Comparison of ENCODE assay signal across 14 mouse cellular contexts in the genomic region with DNA sequence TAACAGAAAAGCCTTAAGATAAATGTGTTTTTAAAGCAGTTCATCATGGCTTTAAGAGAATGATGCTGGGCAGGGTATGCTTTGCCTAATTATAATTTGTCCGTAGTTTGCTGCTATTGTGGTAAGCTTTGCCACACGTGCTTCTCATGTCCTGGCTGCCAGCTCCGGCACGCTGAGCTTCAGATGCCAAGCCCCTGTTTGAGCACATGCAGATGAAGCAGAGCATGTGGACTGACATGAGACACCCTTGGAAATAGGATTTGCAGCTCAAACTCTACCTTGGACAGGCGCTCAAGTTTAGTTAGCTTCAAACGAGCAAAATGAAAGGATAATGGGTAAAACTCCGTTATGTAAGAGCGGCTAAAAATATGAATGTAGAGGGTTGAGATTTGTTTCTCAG.
DNase-seq lines count a peak whose midpoint lies in the region; TF ChIP-seq lines count a peak whose summit lies in the region.
"Had no signal": no experiment of that assay in that cellular context is flagged by ENCODE, and none has a peak within 500 bp of the region (broad histone marks: within the 10 kb centered on the region; RNA-seq: fewer than 3 reads in every experiment).

No protein-coding gene starts in this region.

- peak overlapping the region; percentile 13; the same call in 1 of the 2 replicates for H3K4me3 ChIP-seq in gastrocnemius, adult 2 months
- no peak overlapping the region for H3K4me3 ChIP-seq in hindbrain, embryonic 10.5 days
- H3K4me3 ChIP-seq: neural tube, embryonic 13.5 days had no signal

- WGBS in hindbrain, embryonic 10.5 days = 95% methylated on average over 8 of the region's 8 CpGs

- no peaks in the 10 kb centered on the region for H3K27me3 ChIP-seq in hindbrain, embryonic 10.5 days (ENCODE audit: insufficient read depth, poor library complexity, severe bottlenecking)
- H3K27me3 ChIP-seq: neural tube, embryonic 13.5 days had no signal

- intact Hi-C loops in gastrocnemius, adult 2 months (cut with DNase I) = no loop called here
- intact Hi-C loops in gastrocnemius, postnatal 36 days (cut with DNase I) = no loop called here

- H3K36me3 ChIP-seq in hindbrain, embryonic 10.5 days = no peaks in the 10 kb centered on the region
- H3K36me3 ChIP-seq: neural tube, embryonic 13.5 days had no signal

- H3K27ac ChIP-seq in gastrocnemius, adult 2 months = no peak overlapping the region
- H3K27ac ChIP-seq in hindbrain, embryonic 10.5 days = no peak overlapping the region
- H3K27ac ChIP-seq: neural tube, embryonic 13.5 days had no signal

- TF ChIP-seq CTCF in gastrocnemius, adult 2 months (IDR thresholded peaks at IDR 0.05) = no peak

- no peaks in the 10 kb centered on the region for H3K9me3 ChIP-seq in hindbrain, embryonic 10.5 days
- H3K9me3 ChIP-seq: neural tube, embryonic 13.5 days had no signal

- no peak for DNase-seq in gastrocnemius, adult 2 months
- no peak for DNase-seq in gastrocnemius, postnatal 36 days
- peak; percentile 25 to 51 for DNase-seq in frontal cortex, adult 2 months (ENCODE audit: extremely low spot score in 1 of 2, low spot score in 1 of 2)
- DNase-seq in layer of hippocampus, postnatal 10 days (ENCODE audit: low spot score in 2 of 2) = peak; percentile 19 to 42
- peak; percentile 31 for DNase-seq in right cerebral cortex, postnatal 14 days
- DNase-seq in hindbrain, embryonic 10.5 days (ENCODE audit: low spot score) = no peak
- no peak for DNase-seq in embryo, embryonic 10.5 days (ENCODE audit: low spot score)
- DNase-seq: cerebellum, adult 18-20 months; kidney, adult 9 months; liver; lung, embryonic 14.5 days; retina, postnatal 1 day; thymus, adult 18-20 months had no signal

- no peaks in the 10 kb centered on the region for H3K4me1 ChIP-seq in hindbrain, embryonic 10.5 days (replicated peaks)
- H3K4me1 ChIP-seq: neural tube, embryonic 13.5 days had no signal

Comparison
In these comparisons a context has a peak if more than half of its experiments do, and no peak if none do; other contexts are left out.
1. DNase-seq: peak in frontal cortex, adult 2 months (2 of 2), layer of hippocampus, postnatal 10 days (2 of 2) and right cerebral cortex, postnatal 14 days (single experiment); none in gastrocnemius, adult 2 months (single experiment), gastrocnemius, postnatal 36 days (0 of 2), hindbrain, embryonic 10.5 days (single experiment) and embryo, embryonic 10.5 days (single experiment).